Mouse (Mus musculus): ENCODE results near the gene Lif.

GRCm38 (mm10) chr11:4304203-4304602 is 46.8 kb downstream of the Lif start:
- TF ChIP-seq POLR2A (IDR thresholded peaks at IDR 0.05; ENCODE audit: low read depth, low read length) = no peak
- no peak for TF ChIP-seq CTCF (conservative IDR thresholded peaks at IDR 0.05; ENCODE audit: insufficient read depth, insufficient read length, low read depth, low read length)

Data from kidney, adult 2 months (tissue).